In genomic region chr6:54332203-54332602, GRCm38 (mm10) we compare ENCODE assay signal across 12 mouse cellular contexts. TPM values are rescaled to one million over a fixed set of nuclear protein-coding genes. Genes with fewer than 3 reads are reported as not detected.
DNase-seq lines count a peak whose midpoint lies in the region; ATAC-seq lines count a peak whose summit lies in the region.
"Had no signal": no experiment of that assay in that cellular context is flagged by ENCODE, and none has a peak within 500 bp of the region (broad histone marks: within the 10 kb centered on the region; RNA-seq: fewer than 3 reads in every experiment).

No protein-coding gene starts in this region.

- no peak overlapping the region for H3K9ac ChIP-seq in hindbrain, embryonic 12.5 days
- H3K9ac ChIP-seq in hindbrain, embryonic 14.5 days, result no peak overlapping the region
- no peak overlapping the region for H3K9ac ChIP-seq in forebrain, embryonic 12.5 days
- H3K9ac ChIP-seq in midbrain, embryonic 16.5 days (ENCODE audit: low read depth, low read length), result no peak overlapping the region
- no peak overlapping the region for H3K9ac ChIP-seq in heart, embryonic 12.5 days

- 0 out of 2 replicates have a peak, but pooled peaks have one; percentile 30 for ATAC-seq in hindbrain, embryonic 12.5 days (ENCODE audit: low FRiP score)
- ATAC-seq in hindbrain, embryonic 14.5 days (ENCODE audit: low FRiP score), result no peak
- peak; percentile 39; the same call in 1 of the 2 replicates for ATAC-seq in forebrain, embryonic 12.5 days (ENCODE audit: low FRiP score)
- ATAC-seq in midbrain, embryonic 16.5 days, result 0 out of 2 replicates have a peak, but pooled peaks have one; percentile 19
- ATAC-seq in heart, embryonic 12.5 days (ENCODE audit: insufficient number of reproducible peaks, low FRiP score), result no peak
- ATAC-seq: CD4-positive, CD25-positive, alpha-beta regulatory T cell, adult 4 months had no signal

- no peak for DNase-seq in hindbrain, embryonic 14.5 days (ENCODE audit: low spot score)
- DNase-seq in adipocyte (ENCODE audit: low spot score), result peak; percentile 24
- no peak for DNase-seq in cerebellum, adult 8-10 months
- DNase-seq in layer of hippocampus, postnatal 10 days (ENCODE audit: low spot score in 2 of 2), result no peak
- DNase-seq: gastrocnemius, adult 2 months had no signal

- H3K27ac ChIP-seq in hindbrain, embryonic 12.5 days, result no peak overlapping the region
- no peak overlapping the region for H3K27ac ChIP-seq in hindbrain, embryonic 14.5 days
- peak overlapping the region; percentile 68 for H3K27ac ChIP-seq in forebrain, embryonic 12.5 days
- no peak overlapping the region for H3K27ac ChIP-seq in midbrain, embryonic 16.5 days (ENCODE audit: low read length)
- H3K27ac ChIP-seq in heart, embryonic 12.5 days (ENCODE audit: poor library complexity, severe bottlenecking), result no peak overlapping the region
- H3K27ac ChIP-seq: gastrocnemius, adult 2 months; macrophage had no signal

- no peaks in the 10 kb centered on the region for H3K9me3 ChIP-seq in hindbrain, embryonic 12.5 days (replicated peaks)
- no peaks in the 10 kb centered on the region for H3K9me3 ChIP-seq in hindbrain, embryonic 14.5 days (ENCODE audit: control insufficient read depth, low read length)
- H3K9me3 ChIP-seq in forebrain, embryonic 12.5 days, result no peaks in the 10 kb centered on the region
- H3K9me3 ChIP-seq in midbrain, embryonic 16.5 days (replicated peaks; ENCODE audit: control insufficient read depth, low read length, poor library complexity, severe bottlenecking), result no peaks in the 10 kb centered on the region
- no peaks in the 10 kb centered on the region for H3K9me3 ChIP-seq in heart, embryonic 12.5 days (replicated peaks)

- 49% methylated on average over 8 of the region's 8 CpGs for WGBS in hindbrain, embryonic 12.5 days
- 27% methylated on average over 8 of the region's 8 CpGs for WGBS in hindbrain, embryonic 14.5 days
- WGBS in forebrain, embryonic 12.5 days, result 27% methylated on average over 8 of the region's 8 CpGs
- 25% methylated on average over 8 of the region's 8 CpGs for WGBS in midbrain, embryonic 16.5 days
- 77% methylated on average over 8 of the region's 8 CpGs for WGBS in heart, embryonic 12.5 days

- H3K27me3 ChIP-seq in hindbrain, embryonic 12.5 days, result peaks cover 30% of the 10 kb centered on the region
- H3K27me3 ChIP-seq in hindbrain, embryonic 14.5 days (ENCODE audit: control insufficient read depth, insufficient read depth, low read length), result peaks cover 26% of the 10 kb centered on the region
- peaks cover 29% of the 10 kb centered on the region for H3K27me3 ChIP-seq in forebrain, embryonic 12.5 days
- H3K27me3 ChIP-seq in midbrain, embryonic 16.5 days (ENCODE audit: control insufficient read depth, insufficient read depth, low read depth, low read length), result peaks cover 20% of the 10 kb centered on the region
- peaks cover 9% of the 10 kb centered on the region; the same call in 1 of the 2 replicates for H3K27me3 ChIP-seq in heart, embryonic 12.5 days (replicated peaks)

- no peak overlapping the region for H3K4me2 ChIP-seq in hindbrain, embryonic 12.5 days (replicated peaks)
- H3K4me2 ChIP-seq in hindbrain, embryonic 14.5 days (replicated peaks), result no peak overlapping the region
- H3K4me2 ChIP-seq in forebrain, embryonic 12.5 days, result peak overlapping the region; percentile 19; the same call in 1 of the 2 replicates
- H3K4me2 ChIP-seq in midbrain, embryonic 16.5 days (ENCODE audit: low read length), result peak overlapping the region; percentile 13; the same call in 1 of the 2 replicates
- no peak overlapping the region for H3K4me2 ChIP-seq in heart, embryonic 12.5 days

- H3K4me1 ChIP-seq in hindbrain, embryonic 12.5 days, result peaks cover 12% of the 10 kb centered on the region
- H3K4me1 ChIP-seq in hindbrain, embryonic 14.5 days (replicated peaks; ENCODE audit: control insufficient read depth, insufficient read depth, low read length), result peaks cover 20% of the 10 kb centered on the region
- peaks cover 35% of the 10 kb centered on the region for H3K4me1 ChIP-seq in forebrain, embryonic 12.5 days
- H3K4me1 ChIP-seq in midbrain, embryonic 16.5 days (ENCODE audit: control insufficient read depth, insufficient read depth, low read length), result peaks cover 18% of the 10 kb centered on the region
- peaks cover 9% of the 10 kb centered on the region; the same call in 1 of the 2 replicates for H3K4me1 ChIP-seq in heart, embryonic 12.5 days (replicated peaks)

- H3K36me3 ChIP-seq in hindbrain, embryonic 12.5 days, result no peaks in the 10 kb centered on the region
- H3K36me3 ChIP-seq in hindbrain, embryonic 14.5 days (replicated peaks; ENCODE audit: control insufficient read depth, insufficient read depth), result no peaks in the 10 kb centered on the region
- no peaks in the 10 kb centered on the region for H3K36me3 ChIP-seq in forebrain, embryonic 12.5 days (replicated peaks)
- no peaks in the 10 kb centered on the region for H3K36me3 ChIP-seq in midbrain, embryonic 16.5 days (ENCODE audit: control insufficient read depth, insufficient read depth, low read length)
- H3K36me3 ChIP-seq in heart, embryonic 12.5 days, result no peaks in the 10 kb centered on the region

- H3K4me3 ChIP-seq in hindbrain, embryonic 12.5 days, result no peak overlapping the region
- no peak overlapping the region for H3K4me3 ChIP-seq in hindbrain, embryonic 14.5 days (replicated peaks; ENCODE audit: low read length)
- H3K4me3 ChIP-seq in forebrain, embryonic 12.5 days (replicated peaks), result no peak overlapping the region
- H3K4me3 ChIP-seq in midbrain, embryonic 16.5 days (ENCODE audit: low read depth, low read length), result no peak overlapping the region
- no peak overlapping the region for H3K4me3 ChIP-seq in heart, embryonic 12.5 days
- H3K4me3 ChIP-seq: gastrocnemius, adult 2 months had no signal

RNA-seq across cellular contexts. Expression of gene Prr15, which starts 6.6 kb away (rescaled TPM):
- 1.0 and 1.7 TPM in 2 replicates for polyA plus RNA-seq in hindbrain, embryonic 12.5 days (2016; fragmentation: Nextera tagmentation; extraction: Ambion mirVana)
- 1.1 and 1.6 TPM in 2 replicates for polyA plus RNA-seq in hindbrain, embryonic 14.5 days (2014; fragmentation: Nextera tagmentation; extraction: Ambion mirVana)
- 7.8 and 8.8 TPM in 2 replicates for polyA plus RNA-seq in forebrain, embryonic 12.5 days (2016; fragmentation: Nextera tagmentation; extraction: Ambion mirVana)
- polyA plus RNA-seq in midbrain, embryonic 16.5 days (2015; fragmentation: Nextera tagmentation; extraction: Ambion mirVana), result 2.0 TPM in 2 replicates
- 13.7 and 14.2 TPM in 2 replicates for polyA plus RNA-seq in heart, embryonic 12.5 days (2016; fragmentation: Nextera tagmentation; extraction: Ambion mirVana)
- total RNA-seq in layer of hippocampus, postnatal 10 days (2021), result 1 to 10 TPM; 1.0 to 2.0 TPM
- total RNA-seq: common myeloid progenitor, adult 5-6 weeks had no signal

Comparison
In these comparisons a context has a peak if more than half of its experiments do, and no peak if none do; other contexts are left out.
1. ATAC-seq: peak in hindbrain, embryonic 12.5 days (single experiment), forebrain, embryonic 12.5 days (single experiment) and midbrain, embryonic 16.5 days (single experiment); none in hindbrain, embryonic 14.5 days (single experiment) and heart, embryonic 12.5 days (single experiment).
2. H3K4me2 ChIP-seq: peak in forebrain, embryonic 12.5 days (single experiment) and midbrain, embryonic 16.5 days (single experiment); none in hindbrain, embryonic 12.5 days (single experiment), hindbrain, embryonic 14.5 days (single experiment) and heart, embryonic 12.5 days (single experiment).